Mouse (Mus musculus): Measurements from ENCODE around the gene Espn.
A peak's percentile ranks its signal among the peaks of the same experiment; 100 is the strongest.

The Espn gene

DNA sequence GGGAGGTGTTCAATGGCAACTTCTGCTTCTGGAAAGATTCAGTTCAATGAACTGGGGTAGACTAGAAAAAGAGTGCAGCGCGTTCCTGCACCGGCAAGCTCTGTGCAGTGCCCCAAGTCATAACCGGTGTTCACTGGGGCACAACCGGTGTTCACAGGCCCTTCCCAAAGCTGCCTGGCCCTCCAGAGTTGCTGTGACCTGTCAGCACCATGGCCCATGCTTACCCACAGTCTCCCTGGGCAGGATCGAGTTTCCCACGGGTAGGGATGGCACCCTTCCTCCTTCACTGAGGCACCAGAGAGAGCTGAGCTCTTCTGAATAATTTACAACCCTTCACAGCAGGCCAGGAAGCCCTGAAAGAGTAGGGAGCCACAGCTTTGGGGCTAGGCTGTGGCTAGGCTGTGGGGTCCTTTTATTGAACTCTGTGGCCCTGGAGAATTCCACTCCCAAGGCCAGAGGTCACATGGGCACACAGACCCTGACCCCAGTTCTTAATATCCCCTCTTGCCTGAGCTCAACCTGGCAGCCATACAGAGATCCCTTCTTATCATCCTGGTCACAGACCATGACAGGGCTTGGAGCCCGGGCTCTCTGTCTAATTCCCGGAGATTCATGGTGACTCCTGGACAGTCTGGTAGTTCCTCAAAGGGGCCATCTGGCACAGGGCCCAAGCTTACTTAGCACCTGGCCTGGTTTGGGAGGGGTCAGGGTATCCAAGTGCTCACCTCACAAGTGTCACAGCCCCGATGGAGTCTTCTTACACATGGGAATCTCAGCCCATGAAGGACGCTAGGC lies 5.9 kb downstream of the Espn start:
- no peak for DNase-seq (ENCODE audit: low spot score)

DNA sequence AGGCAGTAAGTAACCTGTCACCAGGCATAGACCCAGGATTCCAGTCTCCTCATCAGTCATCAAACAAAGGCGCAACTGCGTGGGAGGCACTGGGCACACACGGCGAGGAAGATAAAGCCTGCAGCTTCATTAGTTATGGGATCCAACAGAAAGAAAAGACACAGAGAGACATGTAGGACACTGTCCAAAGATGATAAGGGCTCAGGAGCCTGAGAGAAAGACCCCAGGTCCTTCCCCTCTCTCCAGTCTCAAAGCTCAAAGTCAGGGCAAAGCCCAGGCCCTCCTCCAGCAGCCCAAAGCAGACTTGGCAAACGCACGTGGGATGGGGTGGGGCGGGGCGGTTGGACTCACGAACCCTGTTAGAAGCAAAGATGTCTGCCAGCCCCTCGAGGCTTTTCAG lies 6.7 kb downstream of the Espn start:
- no peak for DNase-seq (ENCODE audit: low spot score)

DNA sequence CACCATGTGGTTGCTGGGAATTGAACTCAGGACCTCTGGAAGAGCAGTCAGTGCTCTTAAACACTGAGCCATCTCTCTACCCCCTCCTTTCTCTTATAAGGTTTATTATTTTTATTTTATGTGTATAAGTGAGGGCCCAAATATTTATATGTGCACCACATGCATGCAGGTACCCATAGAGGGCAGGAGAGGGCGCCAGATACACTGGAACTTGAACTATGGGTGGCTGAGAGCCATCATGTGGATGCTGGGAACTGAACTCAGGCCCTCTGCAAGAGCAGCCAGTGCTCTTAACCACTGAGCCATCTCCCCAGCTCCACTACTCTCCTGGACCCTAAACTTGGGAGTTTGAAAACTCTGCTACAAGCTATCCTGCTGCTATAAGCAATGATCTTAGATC lies 8.5 kb downstream of the Espn start:
- DNase-seq (ENCODE audit: low spot score), result no peak

- DNase-seq (ENCODE audit: low spot score), result no peak
Measured at GRCm38 (mm10) chr4:152141521-152142135, 10.5 kb downstream of the Espn start.

GRCm38 (mm10) chr4:152140441-152140840 lies 11.7 kb downstream of the Espn start:
- no peak for DNase-seq (ENCODE audit: low spot score)

- DNase-seq (ENCODE audit: low spot score), result peak; percentile 62
Measured at GRCm38 (mm10) chr4:152138497-152139260, 13.5 kb downstream of the Espn start.

DNA sequence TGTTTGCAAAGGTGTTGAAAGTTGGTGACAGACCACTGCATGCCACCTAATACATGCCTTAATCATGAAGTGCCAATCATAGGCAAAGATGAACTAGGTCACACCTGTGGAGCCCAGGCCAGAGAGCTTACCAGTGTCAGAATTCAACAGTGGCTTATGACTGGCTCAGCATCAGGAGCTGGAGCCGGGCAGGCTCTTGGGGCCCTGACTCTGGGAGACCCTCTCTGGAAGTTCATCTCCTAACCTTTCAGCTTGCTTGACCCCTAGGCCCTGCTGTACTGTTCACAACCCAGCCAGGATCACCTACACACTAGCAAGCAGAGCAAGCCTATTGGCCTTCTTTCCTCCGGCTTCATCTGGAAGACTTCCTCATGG lies 15.3 kb downstream of the Espn start:
- no peak for DNase-seq (ENCODE audit: low spot score)

DNA sequence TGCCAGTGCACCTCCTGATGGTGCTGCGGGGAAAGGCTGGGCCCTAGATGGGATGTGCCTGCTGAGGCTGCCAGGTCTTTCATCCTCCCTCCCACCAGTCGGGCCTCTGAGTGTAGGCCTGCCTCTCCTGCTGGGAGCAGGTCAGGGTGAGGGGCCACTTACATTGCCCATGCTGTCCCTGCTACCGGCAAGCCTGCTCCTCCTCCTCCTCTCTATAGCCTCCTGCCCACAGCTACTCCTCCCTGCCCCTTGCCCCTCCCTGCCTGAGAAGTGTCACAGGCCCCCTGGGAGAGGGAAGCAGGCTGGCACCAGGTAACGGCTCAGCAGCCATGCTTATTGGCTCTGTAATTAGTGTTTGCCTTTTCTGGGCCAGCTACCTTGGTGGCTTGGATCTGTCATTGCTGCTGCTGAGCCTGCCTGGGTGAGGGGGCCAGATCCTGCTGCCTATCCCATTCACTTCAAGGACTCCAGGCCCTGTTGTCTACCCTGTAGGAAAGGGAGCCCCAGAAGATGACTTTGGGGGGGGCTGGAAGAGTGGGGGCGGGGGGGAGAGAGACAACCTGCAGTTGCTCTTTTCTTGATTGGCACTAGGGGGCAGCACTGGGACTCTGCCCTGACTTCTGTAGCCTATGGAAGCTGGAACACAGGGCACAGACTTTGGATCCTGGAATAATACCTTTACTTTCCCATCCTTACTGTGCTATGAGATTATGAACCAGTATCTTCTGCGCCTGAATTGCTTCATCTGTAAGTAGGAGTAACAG lies 15.9 kb downstream of the Espn start:
- DNase-seq (ENCODE audit: low spot score), result no peak

DNA sequence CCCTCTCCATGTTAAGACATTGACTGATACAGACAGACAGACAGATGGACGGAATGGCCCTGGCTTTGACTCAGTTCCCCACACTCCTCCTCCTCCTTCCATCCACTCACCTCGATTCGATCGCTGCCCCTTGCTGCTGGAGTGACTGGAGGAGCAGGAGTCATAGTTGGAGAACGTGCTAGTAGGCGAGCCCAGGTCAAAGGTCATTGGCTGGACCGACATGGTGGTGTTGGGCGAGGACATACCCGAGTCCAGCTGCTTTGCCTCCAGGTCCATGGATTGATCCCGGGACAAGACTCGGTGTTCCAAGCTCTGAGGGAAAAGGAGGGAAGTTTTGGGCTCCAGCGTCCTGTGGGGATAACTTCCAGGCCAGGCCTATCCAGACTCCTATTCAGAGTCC lies 16.8 kb downstream of the Espn start:
- DNase-seq (ENCODE audit: low spot score), result no peak

DNA sequence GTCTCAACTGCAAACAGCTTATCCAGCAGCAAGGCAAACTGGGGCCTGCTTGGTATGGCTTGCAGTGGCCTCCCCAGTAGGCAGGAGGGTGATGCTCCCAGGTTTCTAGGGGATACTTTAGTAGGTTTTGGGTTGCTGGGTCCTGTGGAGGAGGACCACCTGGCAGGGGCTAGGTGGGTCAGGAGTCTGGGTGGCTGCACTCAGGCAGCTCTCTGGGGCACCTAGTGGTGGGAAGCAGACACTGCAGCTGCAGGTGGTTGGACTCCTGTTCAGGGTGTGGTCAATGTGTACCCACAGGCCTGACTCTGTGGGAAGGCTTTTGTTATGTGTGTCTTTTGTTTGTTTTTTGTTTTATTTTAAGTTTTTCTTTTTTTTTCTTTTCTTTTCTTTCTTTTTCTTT lies 17.7 kb downstream of the Espn start:
- no peak for DNase-seq (ENCODE audit: low spot score)

DNA sequence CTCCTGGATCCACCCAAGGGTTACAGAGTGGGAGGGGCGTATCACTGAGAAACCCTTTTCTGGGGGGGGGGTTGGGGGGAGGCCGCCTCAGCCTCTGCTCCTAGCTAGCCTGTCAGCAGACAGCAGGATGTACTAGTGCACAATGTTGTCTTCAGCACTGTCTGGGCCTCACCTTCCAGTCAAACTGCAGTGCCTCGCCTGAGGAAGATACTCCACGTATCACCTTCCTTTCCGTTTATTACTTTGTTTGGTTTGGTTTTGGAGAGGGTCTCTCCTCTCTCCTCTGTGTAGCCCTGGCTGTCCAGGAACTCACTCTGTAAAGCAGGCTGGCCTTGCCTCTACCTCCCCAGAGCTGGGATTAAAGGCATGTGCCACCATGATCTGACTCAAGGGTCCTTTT lies 19.0 kb downstream of the Espn start:
- DNase-seq (ENCODE audit: low spot score), result no peak

GRCm38 (mm10) chr4:152132772-152133169 lies 19.4 kb downstream of the Espn start:
- DNase-seq (ENCODE audit: low spot score), result no peak

DNA sequence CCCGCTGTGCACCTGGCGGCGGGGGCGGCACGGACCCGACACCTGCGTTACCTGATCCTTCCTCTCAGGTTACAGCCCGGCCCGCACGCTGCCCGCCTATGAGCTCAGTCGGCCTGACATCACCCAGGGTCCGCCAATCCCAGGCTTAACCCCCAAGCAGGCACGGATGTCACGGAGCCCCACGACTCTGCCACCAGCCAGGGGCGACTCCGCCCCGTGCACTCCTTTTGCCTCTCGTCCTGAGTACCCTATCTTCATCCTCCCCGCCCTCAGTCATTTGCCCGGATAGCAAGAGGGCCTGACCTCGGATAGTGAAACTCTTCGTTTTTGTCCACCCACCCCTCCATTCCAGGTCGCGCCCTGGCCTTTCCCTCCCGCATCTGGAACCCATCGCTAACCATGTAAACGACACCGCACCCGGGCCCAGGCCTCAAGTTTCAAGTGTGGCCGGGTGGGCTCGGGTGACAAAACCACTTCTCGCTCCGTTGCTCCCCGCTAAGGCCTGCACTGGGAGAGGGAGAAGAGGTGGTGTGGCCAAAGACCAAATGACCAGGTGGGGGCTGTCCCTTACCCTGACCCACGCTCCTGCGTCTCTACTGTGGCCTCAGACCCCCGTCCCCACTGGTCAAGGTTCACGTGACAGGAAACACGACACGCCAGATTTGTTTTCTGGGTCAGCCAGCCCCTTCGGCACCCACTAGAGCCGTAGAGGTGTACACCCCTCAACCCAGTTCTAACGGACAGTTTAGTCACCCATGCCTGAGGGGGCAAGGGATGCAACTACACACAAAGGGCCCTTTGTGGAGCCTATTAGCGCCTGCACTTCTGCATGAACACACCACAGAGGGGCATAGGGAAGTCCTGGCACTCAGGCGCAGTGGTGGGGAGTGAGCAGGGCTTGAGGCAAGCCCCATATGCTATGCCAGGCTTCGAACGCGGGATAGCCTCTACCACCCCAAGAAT lies 20.1 kb downstream of the Espn start:
- DNase-seq (ENCODE audit: low spot score), result no peak

GRCm38 (mm10) chr4:152130771-152131653 lies 21.2 kb downstream of the Espn start:
- no peak for DNase-seq (ENCODE audit: low spot score)

DNA sequence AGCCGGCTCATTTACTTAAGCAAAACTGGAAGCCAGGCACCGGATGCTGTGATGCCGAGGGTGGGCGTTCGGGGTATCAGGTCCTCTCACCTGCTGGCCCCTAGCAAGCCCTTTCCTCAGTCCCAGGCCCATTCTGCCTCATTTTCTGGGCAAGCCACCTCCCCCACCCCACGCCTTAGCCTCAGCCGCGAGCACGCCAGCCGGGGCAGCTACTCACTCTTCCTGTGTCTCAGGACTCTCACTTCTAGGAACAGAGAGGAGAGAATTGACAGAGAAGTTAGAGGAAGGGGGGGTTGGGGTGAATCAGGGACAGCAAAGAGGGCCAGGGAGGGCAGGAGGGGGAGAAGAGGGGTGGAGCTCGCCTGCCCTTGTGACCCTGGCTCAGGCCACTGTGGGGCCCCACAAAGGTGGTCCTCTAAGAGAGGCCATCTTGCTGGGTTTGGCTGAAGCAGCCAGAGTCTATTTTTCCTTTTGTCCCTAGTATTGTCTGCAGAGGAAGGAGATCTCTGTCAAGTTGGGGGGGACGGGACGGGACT lies 22.7 kb downstream of the Espn start:
- no peak for DNase-seq (ENCODE audit: low spot score)

DNA sequence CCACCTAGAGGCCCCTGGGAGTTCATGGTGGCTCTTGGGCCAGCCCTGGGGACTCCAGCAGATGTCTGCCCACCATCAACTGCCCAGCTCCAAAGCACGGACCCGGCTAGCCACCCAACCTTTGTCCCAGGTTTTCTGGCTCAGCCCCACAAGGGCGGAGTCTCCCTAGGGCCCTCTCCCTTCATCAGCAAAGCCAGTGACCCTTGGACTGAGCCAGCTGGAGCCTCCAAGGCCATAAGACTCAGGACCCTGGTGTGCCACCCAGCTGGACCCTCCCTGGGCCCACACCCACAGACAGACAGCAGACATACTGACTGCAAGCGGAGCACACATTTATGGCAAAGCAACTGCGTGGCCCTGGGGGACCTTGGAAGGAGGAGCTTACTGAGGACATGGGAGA lies 23.4 kb downstream of the Espn start:
- DNase-seq (ENCODE audit: low spot score), result no peak

DNA sequence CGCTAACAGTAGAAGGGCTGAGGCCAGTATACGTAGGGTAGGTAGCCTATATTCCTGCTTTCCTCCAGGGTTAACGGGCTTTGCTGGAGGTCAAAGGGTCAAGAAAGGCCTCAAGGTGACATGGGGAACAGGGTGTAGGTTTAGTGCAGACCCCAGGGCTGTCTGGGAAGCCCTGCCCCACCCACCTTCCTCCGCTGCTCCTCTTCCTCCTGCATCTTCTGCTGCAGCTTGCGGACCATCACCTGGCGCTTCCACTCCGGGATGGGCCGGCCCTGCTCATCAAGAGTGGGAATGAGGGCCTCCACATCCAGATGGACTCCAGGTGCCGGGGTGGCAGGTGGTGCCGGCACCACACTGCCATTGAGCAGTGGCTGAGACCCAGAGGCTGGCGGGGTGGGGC lies 24.3 kb downstream of the Espn start:
- no peak for DNase-seq (ENCODE audit: low spot score)

GRCm38 (mm10) chr4:152126026-152126920 lies 25.9 kb downstream of the Espn start:
- no peak for DNase-seq (ENCODE audit: low spot score)

Data from ovary, postnatal 10 days (tissue).